Mouse (Mus musculus): Measurements from ENCODE around the gene Gm9780.
"Not testable (repeated sequence)": the region's sequence is repeated elsewhere in the genome, so short reads cannot be mapped to it uniquely, and the experiment has no call there.

DNA sequence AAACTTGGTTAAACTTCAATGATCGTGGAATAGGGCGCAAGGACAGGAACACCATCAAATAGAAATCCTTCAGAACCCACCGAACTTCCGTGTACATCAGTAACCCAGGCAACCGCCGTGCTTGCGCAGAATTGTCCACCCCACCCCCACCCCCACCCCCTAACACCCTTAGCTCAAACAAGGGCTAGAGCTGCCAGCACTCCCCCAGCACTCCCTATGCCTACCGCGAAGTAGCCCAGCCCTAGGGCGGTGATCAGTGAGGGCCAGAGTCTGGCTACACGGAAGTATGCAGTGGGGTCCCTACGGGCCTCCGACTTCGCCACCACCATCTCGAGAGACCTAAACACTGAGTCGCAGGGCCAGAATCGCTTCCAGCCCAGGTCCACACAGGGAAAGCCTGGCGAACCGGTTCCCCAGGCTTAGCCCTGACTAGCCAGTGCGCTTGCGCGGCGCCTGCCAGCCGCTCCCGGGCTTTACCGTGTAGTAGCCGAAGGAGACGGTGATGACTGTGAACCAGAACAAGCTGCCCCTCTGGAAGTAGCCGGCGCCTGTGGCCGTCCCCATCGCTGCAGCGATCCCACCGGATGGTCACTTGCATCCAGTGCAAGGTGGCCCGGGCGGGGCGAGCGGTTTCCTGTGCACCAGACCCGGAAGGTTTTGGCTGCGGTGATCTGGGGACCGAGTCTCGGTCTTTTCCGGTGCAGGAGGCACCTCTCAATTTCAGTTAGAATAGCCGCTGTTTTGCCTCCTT is 24.2 kb upstream of the Gm9780 start:
- not testable (repeated sequence) for TF ChIP-seq TBP (IDR thresholded peaks at IDR 0.05; ENCODE audit: low read depth, low read length); UBTF (IDR thresholded peaks at IDR 0.05; ENCODE audit: borderline replicate concordance, insufficient read depth, low read depth, low read length); E2F4 (IDR thresholded peaks at IDR 0.05; ENCODE audit: borderline replicate concordance, low read depth, low read length); GATA1 (IDR thresholded peaks at IDR 0.05; ENCODE audit: low read depth, low read length); USF1 (IDR thresholded peaks at IDR 0.05; ENCODE audit: low read depth, low read length); CTCF (IDR thresholded peaks at IDR 0.05 in 2 of 3, conservative IDR thresholded peaks at IDR 0.05 in 1 of 3; ENCODE audit: control insufficient read depth in 1 of 3, insufficient read depth in 1 of 3, low read depth in 2 of 3, low read length in 3 of 3, poor library complexity in 1 of 3, severe bottlenecking in 1 of 3); ZC3H11A (IDR thresholded peaks at IDR 0.05; ENCODE audit: low read depth, low read length); POLR2A (IDR thresholded peaks at IDR 0.05; ENCODE audit: control insufficient read depth in 1 of 2, insufficient read depth in 1 of 2, low read depth in 1 of 2, low read length in 2 of 2, poor library complexity in 1 of 2); NRF1 (IDR thresholded peaks at IDR 0.05; ENCODE audit: insufficient read depth, low read depth, low read length, poor library complexity, severe bottlenecking)
